Mouse (Mus musculus) limb, embryonic 15.5 days (tissue): ENCODE results near the gene Sox5. TPM values are rescaled to one million over a fixed set of nuclear protein-coding genes. Genes with fewer than 3 reads are reported as not detected.
A peak's percentile ranks its signal among the peaks of the same experiment; 100 is the strongest.

ENCODE experiments used
- ATAC-seq: fragments of 200-750 bp; cut with Nextera tagmentation; 2 replicates; pipeline ENCODE4 v1.8.0; 2017; ENCODE audit warnings: low read depth, moderate TSS enrichment; ENCODE audit not compliant: insufficient number of reproducible peaks, low FRiP score, low TSS enrichment
- H3K27ac ChIP-seq: fragments of 300-500 bp; sonication (generic); 2 replicates; pipeline ENCODE4 v1.5.1; 2015; ENCODE audit warnings: moderate library complexity, mild to moderate bottlenecking, inconsistent platforms
- H3K27me3 ChIP-seq: fragments of 300-500 bp; sonication (generic); 2 replicates; pipeline ENCODE4 v1.6.1; 2015; ENCODE audit warnings: inconsistent platforms
- H3K36me3 ChIP-seq: fragments of 300-500 bp; sonication (generic); 2 replicates; pipeline ENCODE4 v1.6.1; 2015; ENCODE audit warnings: inconsistent platforms
- H3K4me1 ChIP-seq: fragments of 300-500 bp; sonication (generic); 2 replicates; pipeline ENCODE4 v1.6.1; 2015; ENCODE audit warnings: inconsistent platforms
- H3K4me2 ChIP-seq: fragments of 300-500 bp; sonication (generic); 2 replicates; pipeline ENCODE4 v1.6.1; 2015; ENCODE audit warnings: mild to moderate bottlenecking, inconsistent platforms
- H3K4me3 ChIP-seq: fragments of 300-500 bp; sonication (generic); 2 replicates; pipeline ENCODE4 v1.5.1; 2015; ENCODE audit warnings: mild to moderate bottlenecking, inconsistent platforms
- H3K9ac ChIP-seq: fragments of 300-500 bp; sonication (generic); 2 replicates; pipeline ENCODE4 v1.6.1; 2015; ENCODE audit warnings: inconsistent platforms
- H3K9me3 ChIP-seq: fragments of 300-500 bp; sonication (generic); 2 replicates; pipeline ENCODE4 v1.6.1; 2016; ENCODE audit warnings: inconsistent platforms
- WGBS: fragments of 180-500 bp; shearing (Covaris S2); methylation state at CpG from one replicate; pipeline ENCODE4 v1.1.7; 2015; 5-methylcytosine and 5-hydroxymethylcytosine counted together
- polyA plus RNA-seq: library from polyadenylated mRNA; unstranded; fragments of >200 nt; fragmentation: Nextera tagmentation; extraction: Ambion mirVana; gene quantifications from 2 replicates; pipeline ENCODE4 v1.2.1, GENCODE M21; 2015

Sox5 gene
- polyA plus RNA-seq, 1 experiment from 2014 or later: 36.0 TPM

- no peak overlapping the region for H3K27ac ChIP-seq
- no peak for ATAC-seq
- no peak overlapping the region for H3K4me3 ChIP-seq
- H3K4me1 ChIP-seq: peaks cover 3% of the 10 kb centered on the region; the same call in 1 of the 2 replicates
- H3K4me2 ChIP-seq: no peak overlapping the region
- no peak overlapping the region for H3K9ac ChIP-seq
- H3K9me3 ChIP-seq: no peaks in the 10 kb centered on the region
- H3K36me3 ChIP-seq: no peaks in the 10 kb centered on the region
- no peaks in the 10 kb centered on the region for H3K27me3 ChIP-seq
- 85% methylated on average over 8 of the region's 8 CpGs for WGBS
Observed at GRCm38 (mm10) chr6:144792871-144793270, 11.1 kb upstream of the Sox5 start.

GRCm38 (mm10) chr6:144783295-144783694, 1.5 kb upstream of the Sox5 start:
- no peak overlapping the region for H3K4me3 ChIP-seq
- no peak overlapping the region for H3K9ac ChIP-seq
- no peak overlapping the region for H3K27ac ChIP-seq
- H3K36me3 ChIP-seq: no peaks in the 10 kb centered on the region
- H3K9me3 ChIP-seq: no peaks in the 10 kb centered on the region
- H3K27me3 ChIP-seq: peaks cover 30% of the 10 kb centered on the region
- ATAC-seq: no peak
- H3K4me1 ChIP-seq: peaks cover 10% of the 10 kb centered on the region
- H3K4me2 ChIP-seq: no peak overlapping the region

GRCm38 (mm10) chr6:144782866-144783265, 1.1 kb upstream of the Sox5 start:
- Histone ChIP-seq H3K27me3 (peaks cover 30% of the 10 kb centered on the region), H3K9me3 (no peaks in the 10 kb centered on the region), H3K4me2 (peak overlapping the region; percentile 96), H3K4me3 (peak overlapping the region; percentile 66), H3K27ac (no peak overlapping the region), H3K4me1 (peaks cover 10% of the 10 kb centered on the region), H3K9ac (no peak overlapping the region), H3K36me3 (no peaks in the 10 kb centered on the region)
- 15% methylated on average over 12 of the region's 12 CpGs for WGBS
- no peak for ATAC-seq

- Histone ChIP-seq H3K4me3 (peak overlapping the region; percentile 66), H3K9ac (peak overlapping the region; percentile 48), H3K4me1 (peaks cover 10% of the 10 kb centered on the region), H3K27me3 (peaks cover 27% of the 10 kb centered on the region), H3K4me2 (peak overlapping the region; percentile 96), H3K36me3 (no peaks in the 10 kb centered on the region), H3K9me3 (no peaks in the 10 kb centered on the region), H3K27ac (no peak overlapping the region)
- ATAC-seq: peak; percentile 17; the same call in 1 of the 2 replicates
- WGBS: under 1% methylated on average over 50 of the region's 55 CpGs
Observed at GRCm38 (mm10) chr6:144782031-144782857, 467 bp upstream of the Sox5 start.

GRCm38 (mm10) chr6:144780608-144781285, 1.0 kb downstream of the Sox5 start:
- no peaks in the 10 kb centered on the region for H3K36me3 ChIP-seq
- no peaks in the 10 kb centered on the region for H3K9me3 ChIP-seq
- no peak overlapping the region for H3K27ac ChIP-seq
- peak overlapping the region; percentile 96 for H3K4me2 ChIP-seq
- peak overlapping the region; percentile 48 for H3K9ac ChIP-seq
- H3K4me3 ChIP-seq: peak overlapping the region; percentile 66
- peaks cover 10% of the 10 kb centered on the region for H3K4me1 ChIP-seq
- H3K27me3 ChIP-seq: peaks cover 22% of the 10 kb centered on the region
- ATAC-seq: no peak
- WGBS: 26% methylated on average over 8 of the region's 9 CpGs

GRCm38 (mm10) chr6:144779945-144780607, 1.7 kb downstream of the Sox5 start:
- 43% methylated on average over 12 of the region's 12 CpGs for WGBS
- H3K36me3 ChIP-seq: no peaks in the 10 kb centered on the region
- no peak overlapping the region for H3K9ac ChIP-seq
- ATAC-seq: no peak
- peak overlapping the region; percentile 96; the same call in 1 of the 2 replicates for H3K4me2 ChIP-seq
- H3K9me3 ChIP-seq: no peaks in the 10 kb centered on the region
- no peak overlapping the region for H3K4me3 ChIP-seq
- H3K27me3 ChIP-seq: peaks cover 20% of the 10 kb centered on the region
- H3K4me1 ChIP-seq: peaks cover 10% of the 10 kb centered on the region
- no peak overlapping the region for H3K27ac ChIP-seq

- H3K9ac ChIP-seq: no peak overlapping the region
- no peak overlapping the region for H3K4me3 ChIP-seq
- no peak for ATAC-seq
- 83% methylated on average over 7 of the region's 7 CpGs for WGBS
- peaks cover 7% of the 10 kb centered on the region for H3K4me1 ChIP-seq
- no peak overlapping the region for H3K27ac ChIP-seq
- H3K4me2 ChIP-seq: no peak overlapping the region
- H3K27me3 ChIP-seq: peaks cover 1% of the 10 kb centered on the region
- no peaks in the 10 kb centered on the region for H3K36me3 ChIP-seq
- H3K9me3 ChIP-seq: no peaks in the 10 kb centered on the region
Observed at GRCm38 (mm10) chr6:144777356-144778035, 4.3 kb downstream of the Sox5 start.

- H3K27ac ChIP-seq: no peak overlapping the region
- no peaks in the 10 kb centered on the region for H3K36me3 ChIP-seq
- no peak for ATAC-seq
- H3K9ac ChIP-seq: no peak overlapping the region
- H3K4me2 ChIP-seq: no peak overlapping the region
- H3K9me3 ChIP-seq: no peaks in the 10 kb centered on the region
- no peaks in the 10 kb centered on the region for H3K27me3 ChIP-seq
- H3K4me3 ChIP-seq: no peak overlapping the region
- 90% methylated on average over 6 of the region's 6 CpGs for WGBS
- peaks cover 9% of the 10 kb centered on the region; the same call in 1 of the 2 replicates for H3K4me1 ChIP-seq
Observed at GRCm38 (mm10) chr6:144773736-144774135, 8.0 kb downstream of the Sox5 start.

- H3K9me3 ChIP-seq: no peaks in the 10 kb centered on the region
- no peak overlapping the region for H3K9ac ChIP-seq
- no peak overlapping the region for H3K4me2 ChIP-seq
- 74% methylated on average over 2 of the region's 2 CpGs for WGBS
- ATAC-seq: no peak
- no peak overlapping the region for H3K4me3 ChIP-seq
- H3K27me3 ChIP-seq: no peaks in the 10 kb centered on the region
- no peak overlapping the region for H3K27ac ChIP-seq
- peaks cover 9% of the 10 kb centered on the region; the same call in 1 of the 2 replicates for H3K4me1 ChIP-seq
- H3K36me3 ChIP-seq: no peaks in the 10 kb centered on the region
Observed at GRCm38 (mm10) chr6:144772985-144773384, 8.8 kb downstream of the Sox5 start.

GRCm38 (mm10) chr6:144772175-144772918, 9.4 kb downstream of the Sox5 start:
- H3K36me3 ChIP-seq: no peaks in the 10 kb centered on the region
- H3K27ac ChIP-seq: no peak overlapping the region
- no peaks in the 10 kb centered on the region for H3K9me3 ChIP-seq
- no peak overlapping the region for H3K4me3 ChIP-seq
- no peak overlapping the region for H3K4me2 ChIP-seq
- H3K4me1 ChIP-seq: peaks cover 9% of the 10 kb centered on the region; the same call in 1 of the 2 replicates
- ATAC-seq: no peak
- no peak overlapping the region for H3K9ac ChIP-seq
- WGBS: 57% methylated on average over 15 of the region's 15 CpGs
- no peaks in the 10 kb centered on the region for H3K27me3 ChIP-seq

GRCm38 (mm10) chr6:144769060-144769459, 12.7 kb downstream of the Sox5 start:
- H3K36me3 ChIP-seq: no peaks in the 10 kb centered on the region
- no peaks in the 10 kb centered on the region for H3K9me3 ChIP-seq
- no peak overlapping the region for H3K27ac ChIP-seq
- no peak for ATAC-seq
- H3K9ac ChIP-seq: no peak overlapping the region
- WGBS: 6% methylated on average over 2 of the region's 2 CpGs
- no peak overlapping the region for H3K4me2 ChIP-seq
- H3K4me3 ChIP-seq: no peak overlapping the region
- no peaks in the 10 kb centered on the region for H3K27me3 ChIP-seq
- peaks cover 9% of the 10 kb centered on the region; the same call in 1 of the 2 replicates for H3K4me1 ChIP-seq
